Mouse (Mus musculus) C2C12 (cell line): ENCODE measurements around the gene Fetub. TPM values are rescaled to one million over a fixed set of nuclear protein-coding genes. Genes with fewer than 3 reads are reported as not detected.
"Not testable (repeated sequence)": the region's sequence is repeated elsewhere in the genome, so short reads cannot be mapped to it uniquely, and the experiment has no call there.

ENCODE experiments used
- H3K27me3 ChIP-seq: one replicate; pipeline ENCODE4 v1.6.1; 2011; ENCODE audit not compliant: control insufficient read depth, insufficient read depth, insufficient read length
- H3K36me3 ChIP-seq: one replicate; pipeline ENCODE4 v1.6.1; 2011; ENCODE audit not compliant: control insufficient read depth, insufficient read depth
- H3K4me3 ChIP-seq: one replicate; pipeline ENCODE4 v1.5.1; 2011; ENCODE audit warnings: mild to moderate bottlenecking, control low read depth; ENCODE audit not compliant: poor library complexity, insufficient read depth, severe bottlenecking
- H3K79me2 ChIP-seq: one replicate; pipeline ENCODE4 v1.6.1; 2011; ENCODE audit not compliant: control insufficient read depth, insufficient read depth
- H3K79me3 ChIP-seq: one replicate; pipeline ENCODE4 v1.6.1; 2011; ENCODE audit warnings: low read depth, control low read depth
- H3ac ChIP-seq: one replicate; pipeline ENCODE3; 2011; ENCODE audit warnings: low read depth; ENCODE audit not compliant: control insufficient read depth, insufficient read length
- CEBPB ChIP-seq: IDR thresholded peaks from one replicate; pipeline ENCODE4 v1.6.1; 2011; ENCODE audit warnings: low read depth, mild to moderate bottlenecking, control low read depth, moderate library complexity
- CTCF ChIP-seq: IDR thresholded peaks from one replicate; pipeline ENCODE4 v1.5.1; 2011; ENCODE audit not compliant: control insufficient read depth, insufficient read depth, insufficient read length
- FOSL1 ChIP-seq: IDR thresholded peaks from one replicate; pipeline ENCODE4 v1.8.0; 2011; ENCODE audit warnings: mild to moderate bottlenecking, low read length; ENCODE audit not compliant: poor library complexity, insufficient read depth, severe bottlenecking
- MAX ChIP-seq: IDR thresholded peaks from one replicate; pipeline ENCODE4 v1.6.1; 2011; ENCODE audit warnings: mild to moderate bottlenecking, control low read depth
- MYOD1 ChIP-seq: IDR thresholded peaks from one replicate; pipeline ENCODE4 v1.6.1; 2011; ENCODE audit warnings: low read depth; ENCODE audit not compliant: control insufficient read depth, insufficient read length
- MYOG ChIP-seq: IDR thresholded peaks from one replicate; pipeline ENCODE4 v1.6.1; 2011; ENCODE audit not compliant: control insufficient read depth, insufficient read length; ENCODE audit errors: extremely low read depth
- USF1 ChIP-seq: IDR thresholded peaks from one replicate; pipeline ENCODE4 v1.6.1; 2011; ENCODE audit warnings: low read depth, mild to moderate bottlenecking, control low read depth, moderate library complexity
- polyA plus RNA-seq: library from polyadenylated mRNA; unstranded; fragments of >200 nt; fragmentation: generic; extraction: Trizol; gene quantifications from one replicate; pipeline ENCODE4 v1.2.1, GENCODE M21; 2012; ENCODE audit warnings: missing spikeins

Fetub gene
- polyA plus RNA-seq, 1 experiment: 2.3 TPM

- H3K79me3 ChIP-seq: no peaks in the 10 kb centered on the region
- H3K4me3 ChIP-seq: no peak overlapping the region
- H3ac ChIP-seq: no peak overlapping the region
- H3K27me3 ChIP-seq: no peaks in the 10 kb centered on the region
- H3K79me2 ChIP-seq: no peaks in the 10 kb centered on the region
- no peaks in the 10 kb centered on the region for H3K36me3 ChIP-seq
- no peak for TF ChIP-seq FOSL1
- TF ChIP-seq CEBPB: no peak
- TF ChIP-seq CTCF: no peak
- TF ChIP-seq USF1: no peak
- TF ChIP-seq MYOD1: no peak
- no peak for TF ChIP-seq MYOG
- no peak for TF ChIP-seq MAX
These were observed 11.4 kb downstream of the Fetub start for GRCm38 (mm10) chr16:22929575-22929974.

GRCm38 (mm10) chr16:22931431-22932200 lies 13.5 kb downstream of the Fetub start:
- Histone ChIP-seq H3ac (no peak overlapping the region), H3K27me3 (no peaks in the 10 kb centered on the region), H3K79me2 (no peaks in the 10 kb centered on the region), H3K4me3 (no peak overlapping the region), H3K36me3 (no peaks in the 10 kb centered on the region), H3K79me3 (no peaks in the 10 kb centered on the region)
- TF ChIP-seq CTCF (no peak), CEBPB (no peak), MYOD1 (no peak), MYOG (no peak), FOSL1 (no peak), USF1 (no peak), MAX (no peak)

GRCm38 (mm10) chr16:22937631-22938030 lies 19.5 kb downstream of the Fetub start:
- H3K4me3 ChIP-seq: no peak overlapping the region
- no peaks in the 10 kb centered on the region for H3K79me3 ChIP-seq
- TF ChIP-seq MAX: no peak
- TF ChIP-seq CTCF: no peak
- no peak for TF ChIP-seq CEBPB
- no peak for TF ChIP-seq USF1
- TF ChIP-seq MYOD1: no peak
- TF ChIP-seq FOSL1: no peak
- no peak for TF ChIP-seq MYOG
- H3ac ChIP-seq: no peak overlapping the region
- H3K36me3 ChIP-seq: no peaks in the 10 kb centered on the region
- H3K79me2 ChIP-seq: no peaks in the 10 kb centered on the region
- H3K27me3 ChIP-seq: no peaks in the 10 kb centered on the region

- no peak for TF ChIP-seq CEBPB
- no peak for TF ChIP-seq CTCF
- no peak for TF ChIP-seq MYOG
- TF ChIP-seq MAX: no peak
- TF ChIP-seq MYOD1: no peak
- TF ChIP-seq FOSL1: no peak
- no peak overlapping the region for H3ac ChIP-seq
- no peaks in the 10 kb centered on the region for H3K36me3 ChIP-seq
- no peaks in the 10 kb centered on the region for H3K27me3 ChIP-seq
- no peak overlapping the region for H3K4me3 ChIP-seq
- no peaks in the 10 kb centered on the region for H3K79me3 ChIP-seq
- H3K79me2 ChIP-seq: no peaks in the 10 kb centered on the region
These were observed 20.4 kb downstream of the Fetub start for GRCm38 (mm10) chr16:22938541-22938940.

- no peak overlapping the region for H3K4me3 ChIP-seq
- H3ac ChIP-seq: no peak overlapping the region
- no peaks in the 10 kb centered on the region for H3K27me3 ChIP-seq
- H3K36me3 ChIP-seq: no peaks in the 10 kb centered on the region
- no peak for TF ChIP-seq MYOD1
- TF ChIP-seq MAX: no peak
- no peak for TF ChIP-seq MYOG
- TF ChIP-seq CEBPB: no peak
- no peak for TF ChIP-seq CTCF
- no peak for TF ChIP-seq FOSL1
- TF ChIP-seq USF1: no peak
- H3K79me2 ChIP-seq: no peaks in the 10 kb centered on the region
- no peaks in the 10 kb centered on the region for H3K79me3 ChIP-seq
These were observed 21.1 kb downstream of the Fetub start for GRCm38 (mm10) chr16:22939120-22939695.

GRCm38 (mm10) chr16:22941825-22942476 lies 23.8 kb downstream of the Fetub start:
- not testable (repeated sequence) for H3ac ChIP-seq, H3K79me3 ChIP-seq, H3K79me2 ChIP-seq, H3K4me3 ChIP-seq, H3K27me3 ChIP-seq, H3K36me3 ChIP-seq
